Mouse (Mus musculus): ENCODE results near the gene Pclaf.

DNA sequence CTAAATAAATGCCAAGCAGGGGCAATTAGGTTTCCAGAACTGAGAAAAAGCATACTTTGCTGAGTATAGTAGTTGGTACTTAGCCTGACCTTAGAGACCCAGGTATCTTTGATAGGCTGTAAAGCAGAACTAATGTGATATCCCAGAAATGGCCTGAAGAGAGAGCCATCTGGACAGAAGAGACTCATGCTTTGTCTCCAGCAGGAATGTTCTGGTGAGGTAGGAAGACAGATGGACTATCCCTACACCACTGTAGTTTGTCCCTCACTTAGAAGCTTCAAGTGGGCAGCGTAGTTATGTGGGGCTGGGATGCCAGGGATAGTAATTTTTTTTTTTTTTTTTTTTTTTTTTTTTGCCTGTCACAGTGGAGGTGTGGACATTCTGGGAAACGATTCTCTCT, 23.9 kb downstream of the Pclaf start:
- TF ChIP-seq HCFC1 (IDR thresholded peaks at IDR 0.05; ENCODE audit: low read depth, low read length) (no peak), SMC3 (IDR thresholded peaks at IDR 0.05; ENCODE audit: low read depth, low read length) (no peak), POLR2A (IDR thresholded peaks at IDR 0.05; ENCODE audit: low read depth, low read length) (no peak), CHD1 (IDR thresholded peaks at IDR 0.05; ENCODE audit: low read depth, low read length) (no peak), CTCF (conservative IDR thresholded peaks at IDR 0.05 in 1 of 2, IDR thresholded peaks at IDR 0.05 in 1 of 2; ENCODE audit: low read depth in 2 of 2, low read length in 2 of 2) (no peak), KAT2A (IDR thresholded peaks at IDR 0.05; ENCODE audit: insufficient replicate concordance, low read length) (no peak), EP300 (IDR thresholded peaks at IDR 0.05; ENCODE audit: low read length) (no peak), ZC3H11A (IDR thresholded peaks at IDR 0.05; ENCODE audit: low read depth, low read length) (no peak)
